Mouse (Mus musculus): ENCODE data around the gene Tceal5.

- TF ChIP-seq CTCF (IDR thresholded peaks at IDR 0.05; ENCODE audit: low read depth, low read length) = no peak
- no peak for TF ChIP-seq POLR2A (IDR thresholded peaks at IDR 0.05; ENCODE audit: insufficient read depth, low read length)
Observed at GRCm38 (mm10) chrX:136243181-136243580, 39.5 kb upstream of the Tceal5 start.

All from ES-Bruce4 (cell line).